Mouse (Mus musculus): Measurements from ENCODE around the gene Abcb8. TPM values are rescaled to one million over a fixed set of nuclear protein-coding genes. Genes with fewer than 3 reads are reported as not detected.

The Abcb8 gene
- 52.4 and 53.7 TPM in 2 replicates for polyA plus RNA-seq (2015; fragmentation: Nextera tagmentation; extraction: Ambion mirVana)

GRCm38 (mm10) chr5:24393392-24393997 lies at the start of gene Abcb8:
Gene Abcb8 (plus strand): TSS chr5:24393663.
- Histone ChIP-seq H3K27me3 (replicated peaks; ENCODE audit: control insufficient read depth, insufficient read depth, low read length) (peaks cover 6% of the 10 kb centered on the region), H3K4me2 (ENCODE audit: low read length) (peak within 1 kb of the TSS; percentile 62)

GRCm38 (mm10) chr5:24343977-24344436 lies 49.5 kb upstream of the Abcb8 start:
- Histone ChIP-seq H3K4me2 (ENCODE audit: low read length) (peak overlapping the region; percentile 40), H3K9me3 (ENCODE audit: control insufficient read depth, low read length) (no peaks in the 10 kb centered on the region), H3K9ac (ENCODE audit: low read depth, low read length) (peak overlapping the region; percentile 67), H3K4me1 (ENCODE audit: control insufficient read depth, insufficient read depth, low read depth, low read length) (peaks cover 34% of the 10 kb centered on the region), H3K4me3 (ENCODE audit: low read length) (no peak overlapping the region), H3K27me3 (replicated peaks; ENCODE audit: control insufficient read depth, insufficient read depth, low read length) (no peaks in the 10 kb centered on the region), H3K36me3 (ENCODE audit: control insufficient read depth, insufficient read depth, low read length) (no peaks in the 10 kb centered on the region), H3K27ac (ENCODE audit: low read depth, low read length) (peak overlapping the region; percentile 84)
- WGBS, result 9% methylated on average over 2 of the region's 2 CpGs
- peak; percentile 34; the same call in 1 of the 2 replicates for ATAC-seq

More at GRCm38 (mm10) chr5:24393392-24393997, at the start of gene Abcb8:
- peak within 1 kb of the TSS; percentile 91 for H3K27ac ChIP-seq (ENCODE audit: low read depth, low read length)
- H3K36me3 ChIP-seq (ENCODE audit: control insufficient read depth, insufficient read depth, low read length), result no peaks in the 10 kb centered on the region
- H3K9ac ChIP-seq (ENCODE audit: low read depth, low read length), result peak within 1 kb of the TSS; percentile 71
- H3K9me3 ChIP-seq (ENCODE audit: control insufficient read depth, low read length), result no peaks in the 10 kb centered on the region
- 22% methylated on average over 7 of the region's 7 CpGs for WGBS
- no peak for ATAC-seq
- peaks cover under 1% of the 10 kb centered on the region; the same call in 1 of the 2 replicates for H3K4me1 ChIP-seq (ENCODE audit: control insufficient read depth, insufficient read depth, low read depth, low read length)
- H3K4me3 ChIP-seq (ENCODE audit: low read length), result peak within 1 kb of the TSS; percentile 66

- Histone ChIP-seq H3K9me3 (ENCODE audit: control insufficient read depth, low read length) (no peaks in the 10 kb centered on the region), H3K27ac (ENCODE audit: low read depth, low read length) (peak overlapping the region; percentile 84), H3K4me1 (ENCODE audit: control insufficient read depth, insufficient read depth, low read depth, low read length) (peaks cover 38% of the 10 kb centered on the region), H3K27me3 (replicated peaks; ENCODE audit: control insufficient read depth, insufficient read depth, low read length) (no peaks in the 10 kb centered on the region), H3K4me2 (ENCODE audit: low read length) (peak overlapping the region; percentile 40), H3K36me3 (ENCODE audit: control insufficient read depth, insufficient read depth, low read length) (no peaks in the 10 kb centered on the region), H3K4me3 (ENCODE audit: low read length) (no peak overlapping the region), H3K9ac (ENCODE audit: low read depth, low read length) (peak overlapping the region; percentile 67)
- ATAC-seq, result peak; percentile 71
- WGBS, result 4% methylated on average over 12 of the region's 12 CpGs
Observed at GRCm38 (mm10) chr5:24344477-24345051, 48.9 kb upstream of the Abcb8 start.

DNA sequence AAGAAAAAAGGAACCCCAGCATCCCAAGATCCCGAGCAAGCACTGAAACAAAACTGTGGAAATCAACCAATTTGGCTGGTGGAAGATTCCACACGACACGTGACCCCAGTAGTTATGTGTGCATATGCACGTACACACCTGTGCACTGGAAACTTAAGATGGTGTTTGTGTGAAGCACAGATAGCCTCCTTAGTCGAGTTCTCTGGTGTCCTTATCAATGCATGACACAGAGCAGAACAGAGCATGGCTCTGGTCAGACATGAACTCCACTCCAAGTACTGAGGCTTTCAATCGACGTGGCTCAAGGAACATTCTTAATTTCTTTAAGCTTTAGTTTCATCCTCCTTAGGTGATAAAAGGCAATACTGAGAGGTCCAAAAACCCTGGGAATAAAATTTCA lies 47.1 kb upstream of the Abcb8 start:
- WGBS, result 96% methylated on average over 7 of the region's 7 CpGs

GRCm38 (mm10) chr5:24347186-24347875 lies 46.1 kb upstream of the Abcb8 start:
- Histone ChIP-seq H3K9me3 (ENCODE audit: control insufficient read depth, low read length) (no peaks in the 10 kb centered on the region), H3K4me1 (ENCODE audit: control insufficient read depth, insufficient read depth, low read depth, low read length) (peaks cover 56% of the 10 kb centered on the region), H3K4me2 (ENCODE audit: low read length) (peak overlapping the region; percentile 98), H3K9ac (ENCODE audit: low read depth, low read length) (no peak overlapping the region; the same call in 1 of the 2 replicates), H3K27ac (ENCODE audit: low read depth, low read length) (no peak overlapping the region), H3K36me3 (ENCODE audit: control insufficient read depth, insufficient read depth, low read length) (no peaks in the 10 kb centered on the region), H3K4me3 (ENCODE audit: low read length) (peak overlapping the region; percentile 61), H3K27me3 (replicated peaks; ENCODE audit: control insufficient read depth, insufficient read depth, low read length) (no peaks in the 10 kb centered on the region)
- WGBS, result 65% methylated on average over 7 of the region's 7 CpGs
- no peak for ATAC-seq

More for the DNA sequence above, 47.1 kb upstream of the Abcb8 start:
- H3K4me3 ChIP-seq (ENCODE audit: low read length), result no peak overlapping the region
- no peaks in the 10 kb centered on the region for H3K27me3 ChIP-seq (replicated peaks; ENCODE audit: control insufficient read depth, insufficient read depth, low read length)
- peaks cover 51% of the 10 kb centered on the region for H3K4me1 ChIP-seq (ENCODE audit: control insufficient read depth, insufficient read depth, low read depth, low read length)
- H3K9ac ChIP-seq (ENCODE audit: low read depth, low read length), result no peak overlapping the region
- no peak overlapping the region for H3K27ac ChIP-seq (ENCODE audit: low read depth, low read length)
- H3K4me2 ChIP-seq (ENCODE audit: low read length), result no peak overlapping the region
- no peaks in the 10 kb centered on the region for H3K9me3 ChIP-seq (ENCODE audit: control insufficient read depth, low read length)
- ATAC-seq, result no peak
- no peaks in the 10 kb centered on the region for H3K36me3 ChIP-seq (ENCODE audit: control insufficient read depth, insufficient read depth, low read length)

DNA sequence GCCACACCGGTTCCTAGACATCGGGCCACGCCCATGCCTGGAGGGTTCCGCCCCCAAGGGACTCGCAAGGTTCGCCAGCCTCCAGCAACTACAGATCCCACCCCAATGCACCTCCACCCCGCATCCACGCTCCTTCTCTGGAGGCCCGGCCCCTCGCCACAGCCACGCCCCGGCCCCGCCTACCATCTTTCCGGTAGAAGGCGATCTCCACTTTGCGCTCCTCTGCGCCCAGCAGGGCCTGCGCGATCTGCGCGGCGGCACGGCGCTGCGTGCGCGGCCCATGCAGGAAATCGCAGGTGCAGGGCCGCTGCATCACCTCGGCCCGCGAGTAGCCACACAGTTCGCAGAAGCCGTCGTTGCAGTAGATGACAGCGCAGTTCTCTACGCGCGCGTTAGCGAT lies 45.3 kb upstream of the Abcb8 start:
- 0% methylated on average over 28 of the region's 41 CpGs for WGBS
- H3K4me1 ChIP-seq (ENCODE audit: control insufficient read depth, insufficient read depth, low read depth, low read length), result peaks cover 63% of the 10 kb centered on the region
- H3K36me3 ChIP-seq (ENCODE audit: control insufficient read depth, insufficient read depth, low read length), result no peaks in the 10 kb centered on the region
- ATAC-seq, result peak; percentile 13
- no peaks in the 10 kb centered on the region for H3K27me3 ChIP-seq (replicated peaks; ENCODE audit: control insufficient read depth, insufficient read depth, low read length)
- H3K27ac ChIP-seq (ENCODE audit: low read depth, low read length), result peak overlapping the region; percentile 72
- H3K4me3 ChIP-seq (ENCODE audit: low read length), result peak overlapping the region; percentile 61
- H3K4me2 ChIP-seq (ENCODE audit: low read length), result peak overlapping the region; percentile 98
- H3K9ac ChIP-seq (ENCODE audit: low read depth, low read length), result peak overlapping the region; percentile 67
- H3K9me3 ChIP-seq (ENCODE audit: control insufficient read depth, low read length), result no peaks in the 10 kb centered on the region

DNA sequence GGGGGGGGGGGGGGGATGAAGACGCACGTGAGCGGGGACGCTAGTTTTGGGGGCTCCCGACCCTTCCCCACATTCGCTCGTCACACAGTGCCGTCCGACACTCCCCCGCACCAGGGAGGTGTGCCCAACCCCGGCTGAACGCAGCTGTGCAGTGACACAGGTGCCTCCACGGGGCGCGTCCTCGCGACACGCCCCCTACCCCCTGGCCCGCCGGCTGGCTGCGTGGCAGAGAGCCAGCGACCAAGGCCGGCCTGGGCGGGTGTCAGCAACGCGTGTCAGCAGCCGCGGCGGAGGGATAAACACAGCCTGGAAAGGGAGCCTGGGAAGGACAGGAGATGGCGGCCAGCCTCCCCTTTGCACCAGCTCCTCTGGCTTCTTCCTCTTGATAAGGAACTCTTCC lies 44.9 kb upstream of the Abcb8 start:
- peak overlapping the region; percentile 67 for H3K9ac ChIP-seq (ENCODE audit: low read depth, low read length)
- H3K27me3 ChIP-seq (replicated peaks; ENCODE audit: control insufficient read depth, insufficient read depth, low read length), result no peaks in the 10 kb centered on the region
- under 1% methylated on average over 23 of the region's 30 CpGs for WGBS
- H3K4me3 ChIP-seq (ENCODE audit: low read length), result peak overlapping the region; percentile 61
- peak overlapping the region; percentile 98 for H3K4me2 ChIP-seq (ENCODE audit: low read length)
- peaks cover 61% of the 10 kb centered on the region for H3K4me1 ChIP-seq (ENCODE audit: control insufficient read depth, insufficient read depth, low read depth, low read length)
- no peaks in the 10 kb centered on the region for H3K36me3 ChIP-seq (ENCODE audit: control insufficient read depth, insufficient read depth, low read length)
- H3K9me3 ChIP-seq (ENCODE audit: control insufficient read depth, low read length), result no peaks in the 10 kb centered on the region
- no peak for ATAC-seq
- peak overlapping the region; percentile 72 for H3K27ac ChIP-seq (ENCODE audit: low read depth, low read length)

- peak overlapping the region; percentile 82 for H3K4me2 ChIP-seq (ENCODE audit: low read length)
- peak overlapping the region; percentile 77 for H3K4me3 ChIP-seq (ENCODE audit: low read length)
- no peaks in the 10 kb centered on the region for H3K27me3 ChIP-seq (replicated peaks; ENCODE audit: control insufficient read depth, insufficient read depth, low read length)
- WGBS, result 41% methylated on average over 3 of the region's 3 CpGs
- no peaks in the 10 kb centered on the region for H3K9me3 ChIP-seq (ENCODE audit: control insufficient read depth, low read length)
- no peaks in the 10 kb centered on the region for H3K36me3 ChIP-seq (ENCODE audit: control insufficient read depth, insufficient read depth, low read length)
- no peak overlapping the region for H3K27ac ChIP-seq (ENCODE audit: low read depth, low read length)
- no peak for ATAC-seq
- H3K9ac ChIP-seq (ENCODE audit: low read depth, low read length), result peak overlapping the region; percentile 89; the same call in 1 of the 2 replicates
- peaks cover 45% of the 10 kb centered on the region for H3K4me1 ChIP-seq (ENCODE audit: control insufficient read depth, insufficient read depth, low read depth, low read length)
Observed at GRCm38 (mm10) chr5:24350073-24350472, 43.4 kb upstream of the Abcb8 start.
